Mouse (Mus musculus): ENCODE data around the gene Slc25a41.
"Not testable (repeated sequence)": the region's sequence is repeated elsewhere in the genome, so short reads cannot be mapped to it uniquely, and the experiment has no call there.

Slc25a41 gene

DNA sequence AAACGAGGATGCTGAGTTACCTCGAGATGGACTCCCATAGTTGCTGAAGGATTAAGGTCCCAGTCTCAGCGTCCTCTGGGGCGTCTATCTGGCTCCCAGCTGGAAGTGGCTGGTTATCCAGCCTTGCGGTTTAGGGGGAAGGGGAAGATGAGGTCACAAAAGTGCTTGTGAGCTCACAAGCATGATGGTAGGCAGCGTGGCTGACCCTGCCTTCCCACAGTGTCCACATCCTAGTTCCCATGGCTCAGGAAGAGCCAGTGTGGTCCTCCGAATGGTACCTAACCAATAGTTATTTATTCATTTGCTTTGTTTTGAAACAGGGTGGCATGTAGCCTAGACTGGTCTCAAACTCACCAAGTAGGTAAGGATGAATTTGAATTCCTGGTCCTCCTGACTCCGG, at the start of gene Slc25a41:
Slc25a41 (minus strand) TSS at position 101 of the 400 bp plus-strand sequence.
- DNase-seq (ENCODE audit: low spot score), result no peak

- DNase-seq (ENCODE audit: low spot score), result no peak
Observed at GRCm38 (mm10) chr17:57087049-57087832, 45.8 kb upstream of the Slc25a41 start, which contains the start of gene Tubb4a. Gene Tubb4a (minus strand): TSS chr17:57087782.

DNA sequence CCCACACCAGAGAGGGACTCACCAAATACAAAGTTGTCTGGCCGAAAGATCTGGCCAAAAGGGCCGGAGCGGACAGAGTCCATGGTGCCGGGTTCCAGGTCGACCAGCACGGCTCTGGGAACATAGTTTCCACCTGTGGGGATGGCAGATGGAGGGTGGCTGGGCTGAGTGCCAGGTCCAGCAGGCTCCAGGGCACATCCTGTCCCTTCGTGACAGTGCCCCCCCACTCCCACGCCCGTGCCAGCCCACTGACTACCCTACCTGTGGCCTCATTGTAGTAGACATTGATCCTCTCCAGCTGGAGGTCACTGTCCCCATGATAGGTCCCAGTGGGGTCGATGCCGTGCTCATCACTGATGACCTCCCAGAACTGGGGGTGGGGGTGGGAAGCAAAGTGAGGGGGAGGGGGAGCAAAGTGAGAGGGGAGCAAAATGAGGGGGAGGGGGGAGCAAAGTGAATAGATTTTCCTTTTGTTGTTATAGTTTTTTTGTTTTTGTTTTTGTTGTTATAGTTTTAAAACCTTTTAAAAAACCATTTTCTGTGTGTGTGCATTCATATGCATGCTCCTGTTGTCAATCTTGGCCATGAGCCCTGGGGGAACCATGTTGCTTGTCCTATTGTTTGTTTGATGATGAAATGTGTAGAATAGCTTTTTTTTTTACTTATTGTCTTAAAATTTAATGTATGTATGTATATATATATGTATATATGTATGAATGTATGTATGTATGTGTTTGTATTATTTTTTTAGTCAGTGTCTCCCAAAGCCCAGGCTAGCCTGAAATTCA, 44.7 kb upstream of the Slc25a41 start:
- no peak for DNase-seq (ENCODE audit: low spot score)

DNA sequence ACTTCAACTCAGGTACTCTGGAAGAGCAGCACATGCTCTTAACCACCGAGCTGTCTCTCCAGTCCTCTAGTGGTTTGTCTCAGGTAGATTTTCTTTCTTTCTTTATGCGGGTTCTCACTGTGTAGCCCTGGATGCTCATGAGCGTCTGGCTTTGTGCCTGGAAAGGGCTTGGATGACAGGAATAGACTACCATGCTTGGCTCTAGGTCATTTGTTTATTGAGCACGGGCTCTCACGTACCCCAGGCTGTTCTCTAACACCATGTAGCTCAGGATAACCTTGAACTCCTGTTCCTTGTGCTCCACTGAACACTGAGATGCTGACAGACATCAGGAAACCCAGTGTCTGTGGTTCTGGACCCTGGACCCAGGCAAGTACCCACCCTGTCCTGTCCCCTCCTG, 41.0 kb upstream of the Slc25a41 start:
- DNase-seq (ENCODE audit: low spot score), result no peak

- DNase-seq (ENCODE audit: low spot score), result no peak
Observed at GRCm38 (mm10) chr17:57081234-57081842, 39.9 kb upstream of the Slc25a41 start.

DNA sequence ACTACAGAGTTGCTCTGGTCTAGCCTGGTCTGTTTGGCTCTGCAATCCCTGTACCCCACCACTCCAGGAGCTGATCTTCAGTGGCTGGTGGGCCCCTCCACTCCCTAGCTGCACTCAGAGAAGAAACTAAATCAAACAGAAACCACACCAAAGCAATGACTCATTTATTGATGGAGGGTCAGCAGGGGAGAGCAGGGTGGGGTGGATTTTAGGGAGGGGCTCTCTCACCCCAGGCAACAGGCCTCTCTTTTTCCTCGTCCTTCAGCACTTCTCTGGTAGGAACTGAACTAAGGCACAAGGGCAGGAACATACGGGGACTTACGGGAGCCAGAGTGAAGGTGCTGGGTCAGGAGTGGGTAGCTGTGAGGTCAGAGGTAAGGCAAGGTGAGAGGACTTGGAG, 38.5 kb upstream of the Slc25a41 start:
- DNase-seq (ENCODE audit: low spot score), result no peak

DNA sequence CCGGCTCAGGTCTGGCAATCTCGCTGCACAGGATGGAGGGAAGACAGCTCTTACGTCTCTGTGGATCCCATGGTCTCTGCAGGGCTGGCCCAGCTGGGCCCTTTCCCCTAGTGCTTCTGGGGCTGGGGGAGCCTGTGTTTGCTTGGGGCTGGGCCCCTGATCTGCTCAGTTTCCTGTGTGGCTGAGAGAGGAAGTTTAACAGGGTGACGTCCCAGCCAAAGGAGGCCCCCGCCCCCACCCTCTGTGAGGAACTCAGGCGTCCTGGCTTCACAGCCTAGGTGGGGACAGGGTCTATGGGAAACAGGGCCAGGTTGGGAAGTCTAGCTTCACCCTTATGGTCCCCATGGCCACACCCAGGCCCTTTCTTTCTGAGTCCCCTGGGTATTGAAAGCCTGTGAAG, 36.9 kb upstream of the Slc25a41 start, which contains the start of gene Dennd1c:
Dennd1c (minus strand) TSS at position 179 of the 400 bp plus-strand sequence.
- no peak for DNase-seq (ENCODE audit: low spot score)

DNA sequence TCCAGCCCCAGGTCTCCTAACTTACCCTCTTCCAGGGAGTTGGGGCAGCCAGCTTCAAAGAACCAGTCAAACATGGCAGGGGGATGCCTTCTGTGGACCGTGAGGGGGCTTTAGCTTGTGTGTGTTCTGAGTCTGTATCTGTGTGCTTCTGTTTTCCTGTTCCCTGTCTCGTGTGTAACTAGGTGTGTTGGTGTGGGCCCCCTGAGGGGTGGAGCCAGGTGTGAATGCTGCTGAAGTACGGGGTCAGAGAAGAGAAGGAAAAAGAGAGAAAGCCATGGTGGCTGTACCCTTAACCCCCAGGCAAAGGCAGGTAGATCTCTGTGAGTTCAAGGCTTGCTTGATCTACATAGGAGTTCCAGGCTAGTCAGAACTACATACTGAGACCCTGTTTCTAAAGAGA, 35.5 kb upstream of the Slc25a41 start:
- DNase-seq (ENCODE audit: low spot score), result no peak

DNA sequence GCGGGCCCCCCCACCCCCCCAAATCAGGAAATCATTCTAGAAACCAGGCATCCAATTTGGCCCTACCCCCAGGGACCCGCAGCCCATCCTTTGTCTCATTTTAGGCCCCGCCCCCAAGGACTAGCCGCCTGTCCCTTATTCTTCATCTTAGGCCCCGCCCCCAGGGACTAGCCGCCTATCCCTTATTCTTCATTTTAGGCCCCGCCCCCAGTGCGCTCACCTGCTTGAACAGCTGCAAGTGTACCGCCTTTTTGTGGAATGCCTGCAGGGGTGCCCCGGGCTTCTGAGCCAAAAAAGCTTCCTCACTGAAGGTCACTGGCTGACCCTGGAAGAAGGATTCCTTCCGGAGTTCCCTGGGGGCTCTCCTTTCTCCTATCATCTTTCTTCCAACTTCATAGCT, 29.2 kb upstream of the Slc25a41 start:
- no peak for DNase-seq (ENCODE audit: low spot score)

GRCm38 (mm10) chr17:57070272-57070671, 28.8 kb upstream of the Slc25a41 start:
- no peak for DNase-seq (ENCODE audit: low spot score)

- no peak for DNase-seq (ENCODE audit: low spot score)
Observed at GRCm38 (mm10) chr17:57066908-57067307, 25.5 kb upstream of the Slc25a41 start.

DNA sequence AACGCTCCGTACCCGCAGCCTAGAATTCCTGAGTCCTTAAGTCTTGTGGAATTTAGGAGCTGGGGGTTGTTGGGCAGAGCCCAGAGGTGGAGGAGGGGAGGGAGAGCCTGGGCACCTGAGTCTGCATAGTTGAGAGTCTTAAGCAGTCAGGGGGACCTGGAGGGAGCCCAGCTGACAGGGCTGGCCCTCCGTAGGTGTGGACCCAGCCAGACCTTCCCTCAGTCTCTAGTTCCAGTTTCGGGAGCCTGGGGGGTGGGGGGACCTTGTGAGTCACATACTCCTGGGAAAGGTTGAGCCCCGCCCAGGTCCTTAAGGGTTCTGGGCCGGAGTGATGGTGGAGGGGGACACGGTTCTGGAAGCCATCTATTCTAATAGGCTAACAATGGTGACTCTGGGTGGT, 21.6 kb upstream of the Slc25a41 start:
- no peak for DNase-seq (ENCODE audit: low spot score)

DNA sequence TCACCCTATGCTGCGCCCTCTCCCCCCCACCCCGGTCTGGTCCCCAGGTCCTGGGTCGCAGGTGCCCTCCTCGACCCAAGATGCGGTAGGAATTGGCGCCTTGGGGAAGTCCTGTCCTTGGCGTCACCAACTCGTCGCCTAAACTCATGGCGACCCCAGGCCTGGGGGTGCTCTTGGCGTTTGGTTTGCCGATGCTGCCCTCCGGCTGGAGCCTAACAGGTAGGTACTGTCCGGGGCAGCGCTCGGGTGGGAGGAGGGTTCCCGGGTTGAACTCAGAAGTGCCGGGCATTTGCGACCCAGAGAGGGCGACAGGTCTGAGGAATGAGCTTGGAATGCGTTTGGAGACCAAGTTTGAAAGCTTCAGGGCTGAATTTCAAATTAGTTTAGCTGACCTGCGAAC, 21.1 kb upstream of the Slc25a41 start:
- no peak for DNase-seq (ENCODE audit: low spot score)

DNA sequence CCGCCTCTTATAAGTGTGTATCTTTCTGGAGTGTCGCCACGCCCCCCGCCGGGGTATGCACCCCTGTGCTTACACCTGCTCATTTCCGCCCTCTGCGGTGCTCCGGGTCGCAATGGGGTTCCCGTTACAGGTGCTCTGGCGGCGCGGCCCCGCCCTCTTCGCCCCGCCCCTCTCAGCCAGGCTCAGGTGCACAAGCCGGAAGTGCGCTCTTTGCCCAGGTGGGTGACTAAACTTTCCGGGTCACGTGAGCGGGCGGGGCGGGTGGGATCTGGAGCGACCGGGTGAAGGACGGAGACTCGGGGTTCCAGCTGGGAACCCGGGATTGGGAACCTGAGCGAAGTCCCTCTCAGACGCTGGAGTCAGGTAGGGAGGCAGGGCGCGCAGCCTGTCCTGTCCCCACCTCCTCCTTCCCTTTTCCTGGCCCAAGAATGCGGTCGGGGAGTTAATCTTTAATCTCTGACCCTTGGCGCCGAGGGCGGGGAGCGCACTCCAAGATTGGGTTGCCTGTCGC, 20.6 kb upstream of the Slc25a41 start:
- peak; percentile 29 for DNase-seq (ENCODE audit: low spot score)

GRCm38 (mm10) chr17:57061069-57061468, 19.6 kb upstream of the Slc25a41 start:
- DNase-seq (ENCODE audit: low spot score), result no peak

GRCm38 (mm10) chr17:57060231-57060801, 18.9 kb upstream of the Slc25a41 start:
- DNase-seq (ENCODE audit: low spot score), result peak; percentile 90

DNA sequence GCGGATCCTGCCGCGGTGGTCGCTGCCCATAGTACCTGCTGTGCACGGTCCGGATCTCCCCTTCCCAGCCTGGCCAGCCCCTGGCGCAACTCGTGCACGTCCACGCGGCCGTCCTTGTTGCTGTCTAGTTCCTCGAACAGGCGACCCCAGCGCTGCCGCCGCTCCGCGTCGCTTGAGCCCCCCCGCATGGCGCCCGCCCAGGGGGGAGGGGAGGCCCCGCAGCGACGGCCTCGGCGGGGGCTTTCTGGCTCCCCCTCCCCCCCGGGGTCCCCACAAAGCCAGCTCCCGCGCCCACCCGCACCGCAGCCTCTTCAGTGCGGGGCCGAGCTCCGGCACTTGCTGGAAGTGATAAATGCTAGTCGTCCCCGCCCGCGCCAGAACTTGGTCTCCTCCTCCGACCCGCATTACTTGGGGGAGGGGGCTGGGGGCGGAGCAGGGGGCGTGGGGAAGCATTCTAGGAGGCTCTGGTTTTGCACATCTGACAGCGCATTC, 18.1 kb upstream of the Slc25a41 start, which contains the start of gene Slc25a23:
Slc25a23 (minus strand) TSS at position 378 of the 492 bp plus-strand sequence.
- DNase-seq (ENCODE audit: low spot score), result peak; percentile 61

DNA sequence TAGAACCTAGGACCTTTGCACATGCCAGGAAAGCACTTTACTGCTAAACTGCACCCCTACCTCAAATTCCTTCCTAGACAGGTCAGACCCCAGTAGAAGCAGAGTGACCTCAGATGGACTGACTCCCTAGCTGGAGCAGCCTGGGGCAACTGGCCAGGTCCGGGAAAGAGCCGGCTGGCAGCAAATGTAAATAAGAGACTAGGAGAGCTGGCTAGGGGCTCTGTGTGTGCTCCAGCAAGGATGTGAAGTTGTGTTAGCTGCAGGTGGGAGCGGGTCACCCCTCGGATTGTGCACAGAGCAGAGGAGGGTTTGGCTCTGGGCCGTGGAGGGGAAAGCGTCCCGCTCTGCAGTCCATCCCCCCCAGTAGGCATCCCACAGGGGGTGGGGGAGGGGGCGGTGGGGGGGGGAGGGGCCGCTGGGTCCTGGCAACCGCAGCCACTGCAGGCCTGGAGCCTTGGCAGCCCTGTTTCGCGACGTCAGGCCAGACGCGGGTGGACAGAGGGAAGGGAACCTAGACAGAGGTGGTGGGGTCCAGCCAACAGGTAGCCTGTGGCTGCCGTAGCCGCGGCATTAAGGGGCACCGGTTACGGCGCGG, 17.5 kb upstream of the Slc25a41 start, which contains the start of gene Crb3:
Crb3 (plus strand) TSS at position 215 of the 595 bp plus-strand sequence.
- no peak for DNase-seq (ENCODE audit: low spot score)

GRCm38 (mm10) chr17:57056246-57056645, 14.8 kb upstream of the Slc25a41 start:
- no peak for DNase-seq (ENCODE audit: low spot score)

DNA sequence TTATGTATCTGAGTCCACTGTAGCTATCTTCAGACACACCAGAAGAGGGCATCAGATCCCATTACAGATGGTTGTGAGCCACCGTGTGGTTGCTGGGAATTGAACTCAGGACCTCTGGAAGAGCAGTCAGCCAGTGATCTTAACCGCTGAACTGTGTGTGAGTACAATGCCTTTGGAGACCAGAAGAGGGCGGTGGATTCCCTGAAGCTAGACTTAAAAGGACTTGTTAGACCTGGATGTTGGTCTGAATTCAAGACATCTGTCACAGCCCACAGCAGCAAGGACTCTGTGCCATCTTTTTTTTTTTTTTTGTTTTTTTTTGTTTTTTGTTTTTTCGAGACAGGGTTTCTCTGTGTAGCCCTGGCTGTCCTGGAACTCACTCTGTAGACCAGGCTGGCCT, 10.2 kb upstream of the Slc25a41 start:
- DNase-seq (ENCODE audit: low spot score), result not testable (repeated sequence)

- DNase-seq (ENCODE audit: low spot score), result no peak
Observed at GRCm38 (mm10) chr17:57048816-57049215, 7.4 kb upstream of the Slc25a41 start.

Measured in ovary, postnatal 14 days (tissue).